Mouse (Mus musculus) heart, postnatal 14 days (tissue): ENCODE measurements around the gene Pakap. TPM values are rescaled to one million over a fixed set of nuclear protein-coding genes. Genes with fewer than 3 reads are reported as not detected.

Experiments
- DNase-seq, 2 experiments: peaks; one replicate each; pipeline ENCODE4 v3.0.0; 2021 to 2022
- intact Hi-C: fragments of 180-260 bp; cut with DNase I; formaldehyde crosslinking; loops from one replicate; pipeline ENCODE4 v1.15.1; 2025
- total RNA-seq, 2 experiments: library from RNA; stranded (reverse); gene quantifications; 2 replicates each; pipeline ENCODE4 v1.2.3; 2021

Pakap gene
- total RNA-seq, 2 experiments from 2014 or later = 40.0 to 46.5 TPM

DNA sequence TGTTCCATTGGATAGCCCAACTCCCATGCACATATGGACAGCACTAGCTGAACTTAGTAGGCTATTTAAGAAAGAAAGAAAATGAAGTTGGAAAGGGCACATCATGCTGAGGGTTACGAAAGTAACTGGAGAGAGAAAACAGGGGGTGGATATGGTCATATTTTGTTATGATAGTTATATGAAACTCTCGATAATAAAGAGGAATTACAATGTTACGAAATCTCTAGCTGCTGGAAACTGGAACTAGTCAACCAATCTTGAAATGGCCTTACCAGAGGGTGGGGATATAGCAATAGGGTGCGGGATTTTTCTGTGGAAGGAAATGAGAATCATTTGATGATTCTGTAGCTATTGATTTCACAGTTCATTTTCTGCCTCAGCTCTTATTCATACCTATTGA lies 46.7 kb downstream of the Pakap start:
- intact Hi-C loops = no loop called here

DNA sequence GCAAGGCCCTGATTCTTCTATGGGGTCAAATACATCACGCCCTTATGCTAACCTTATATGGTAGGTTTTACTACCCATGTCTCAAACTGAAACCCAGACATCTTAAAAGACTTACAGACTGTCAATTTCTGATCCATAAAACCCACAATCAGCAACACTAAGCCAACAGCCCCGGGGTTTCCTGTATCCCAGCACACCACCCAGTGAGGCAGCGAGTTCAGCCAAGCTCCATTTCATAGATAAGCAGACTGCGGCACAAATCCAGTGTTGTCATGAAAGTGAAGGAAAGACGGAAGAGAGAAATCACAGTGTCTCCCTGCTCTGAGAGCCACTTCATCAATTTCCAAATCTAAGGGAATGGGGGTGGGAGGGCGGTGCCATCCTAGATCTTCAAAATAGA lies 50.8 kb downstream of the Pakap start:
- intact Hi-C loops = no loop called here

More for the DNA sequence above, 46.7 kb downstream of the Pakap start:
- no peak for DNase-seq

DNA sequence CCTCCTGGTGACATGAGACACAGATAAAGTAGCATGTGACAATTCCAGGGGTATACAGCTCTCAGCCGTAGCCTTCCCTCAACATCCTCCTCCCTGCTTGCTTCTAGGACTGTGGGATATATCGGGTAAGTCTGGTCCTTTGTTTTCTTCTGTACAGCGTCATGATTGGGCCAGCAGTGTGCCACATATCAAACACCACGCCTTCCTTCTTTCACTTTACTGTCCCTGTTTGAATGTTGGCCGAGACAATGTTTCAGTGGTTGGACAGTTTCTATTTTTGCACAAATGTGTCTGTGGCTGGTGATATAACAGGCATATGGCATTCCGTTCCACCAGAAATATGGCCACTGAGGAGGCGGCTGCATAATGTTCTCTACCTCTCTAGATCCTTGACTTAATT lies 54.8 kb downstream of the Pakap start:
- DNase-seq = no peak
- intact Hi-C loops = no loop called here

More for the DNA sequence above, 50.8 kb downstream of the Pakap start:
- DNase-seq = no peak

DNA sequence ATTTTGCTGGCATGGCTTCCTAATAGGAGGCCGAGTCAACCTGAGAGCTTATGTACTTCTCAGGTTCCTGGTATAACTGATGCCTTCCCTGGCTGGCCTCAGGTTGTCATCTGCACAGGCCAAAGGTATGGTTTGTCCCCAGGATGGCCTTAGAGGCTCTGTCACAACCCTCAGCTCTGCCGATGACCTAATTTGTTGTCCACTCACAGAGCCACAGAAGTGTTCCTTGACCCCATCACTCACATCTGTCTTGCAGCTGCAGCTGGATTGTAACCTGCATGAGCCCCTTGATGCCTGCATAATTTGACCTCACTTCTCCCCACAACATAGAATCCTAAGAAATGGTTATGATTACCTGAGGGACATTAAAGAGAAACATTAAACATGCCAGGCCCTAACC lies 56.8 kb downstream of the Pakap start:
- no peak for DNase-seq
- intact Hi-C loops = no loop called here

DNA sequence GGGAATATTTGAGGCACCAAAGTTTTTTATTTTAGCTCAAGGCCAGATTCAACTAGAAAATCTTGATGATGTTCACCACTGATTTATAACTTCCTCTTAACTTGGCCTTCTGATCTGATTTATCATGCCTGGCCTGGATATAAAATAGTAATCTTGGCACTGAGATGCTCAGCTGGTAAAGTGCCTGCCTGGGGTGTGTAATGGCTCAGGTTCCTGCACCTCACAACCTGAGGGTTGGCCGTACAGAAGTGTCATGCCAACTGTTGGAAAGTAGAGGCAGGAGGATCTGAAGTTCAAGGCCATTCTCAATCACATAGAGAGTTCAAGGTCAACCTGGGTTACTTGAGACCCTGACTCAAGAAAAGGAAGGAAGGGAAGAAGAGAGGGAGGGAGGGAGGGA lies 57.3 kb downstream of the Pakap start:
- DNase-seq = no peak
- intact Hi-C loops = no loop called here

DNA sequence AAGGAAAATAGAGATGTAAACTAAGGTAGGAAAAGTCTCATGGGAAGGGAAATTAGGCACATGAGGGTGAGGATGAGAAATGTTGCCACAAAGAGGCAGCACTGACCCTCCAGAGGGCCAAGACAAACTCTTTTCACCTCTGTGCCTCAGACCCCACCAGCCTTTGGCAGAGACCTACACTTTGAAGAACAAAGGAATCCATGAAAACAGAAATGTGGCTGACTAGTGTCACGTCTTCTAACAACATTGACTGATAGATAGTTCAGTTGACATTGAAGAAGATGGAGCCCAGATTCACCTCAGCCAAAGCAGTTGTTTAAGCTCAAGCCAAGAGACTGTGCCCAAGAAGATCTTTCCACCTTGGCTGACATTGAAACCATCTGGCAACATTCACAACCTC lies 57.8 kb downstream of the Pakap start:
- intact Hi-C loops = no loop called here
- DNase-seq = no peak

DNA sequence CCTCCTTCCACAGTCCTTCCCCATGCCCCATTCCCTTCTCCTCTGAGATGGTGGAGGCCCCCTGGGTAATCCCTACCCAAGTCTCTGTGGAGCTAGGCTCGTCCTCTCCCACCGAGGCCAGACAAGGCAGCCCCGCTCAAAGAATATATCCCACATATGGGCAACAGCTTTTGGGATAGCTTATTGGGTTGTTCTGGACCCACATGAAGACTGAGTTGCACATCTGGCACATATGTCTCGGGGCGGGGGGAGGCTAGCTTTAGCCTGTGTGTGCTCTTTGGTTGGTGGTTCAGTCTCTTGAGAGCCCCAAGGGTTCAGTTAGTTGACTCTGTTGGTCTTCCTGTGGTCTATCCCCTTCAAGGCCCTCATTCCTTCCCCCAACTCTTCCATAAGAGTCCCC lies 58.9 kb downstream of the Pakap start:
- intact Hi-C loops = no loop called here
- DNase-seq = no peak

DNA sequence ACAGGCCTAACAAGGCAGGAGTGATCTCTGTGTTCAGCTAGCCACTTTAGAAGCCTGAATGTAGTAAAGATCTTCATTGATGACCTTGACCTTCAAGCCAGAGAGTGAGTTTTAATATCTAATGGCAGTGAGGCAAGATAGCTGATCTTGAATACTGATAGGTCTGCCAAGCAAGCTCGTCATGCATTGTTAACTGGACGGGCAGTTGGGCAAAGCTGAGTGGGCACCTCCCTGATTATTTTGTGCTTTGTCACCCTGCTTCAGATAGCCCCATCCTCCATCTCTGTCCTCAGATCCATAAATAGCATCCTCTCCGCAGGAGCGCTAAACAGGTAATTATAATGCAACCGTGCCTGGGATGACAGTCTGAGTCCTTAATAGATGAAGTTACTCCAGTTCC lies 64.4 kb downstream of the Pakap start:
- intact Hi-C loops = no loop called here
- DNase-seq = no peak

DNA sequence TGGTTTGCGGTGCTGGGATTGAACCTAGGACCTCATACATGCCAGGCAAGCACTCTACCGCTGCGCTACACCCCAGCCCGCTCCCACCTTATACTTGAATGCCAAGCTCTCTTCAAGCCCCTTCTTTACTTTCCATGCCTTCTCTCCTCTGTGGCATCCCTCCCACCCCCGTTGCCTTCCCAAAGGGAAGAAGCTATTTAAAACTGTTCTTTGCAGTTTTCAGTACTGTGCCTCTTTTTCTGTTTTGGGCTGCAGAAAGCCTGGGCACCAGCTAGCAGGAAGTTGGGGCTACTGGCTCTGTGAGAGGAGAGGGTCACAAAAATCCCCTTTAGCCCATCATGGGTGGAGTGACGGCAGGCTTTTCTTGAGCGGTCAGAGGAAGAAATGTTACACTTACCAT lies 65.1 kb downstream of the Pakap start:
- no peak for DNase-seq
- intact Hi-C loops = no loop called here

DNA sequence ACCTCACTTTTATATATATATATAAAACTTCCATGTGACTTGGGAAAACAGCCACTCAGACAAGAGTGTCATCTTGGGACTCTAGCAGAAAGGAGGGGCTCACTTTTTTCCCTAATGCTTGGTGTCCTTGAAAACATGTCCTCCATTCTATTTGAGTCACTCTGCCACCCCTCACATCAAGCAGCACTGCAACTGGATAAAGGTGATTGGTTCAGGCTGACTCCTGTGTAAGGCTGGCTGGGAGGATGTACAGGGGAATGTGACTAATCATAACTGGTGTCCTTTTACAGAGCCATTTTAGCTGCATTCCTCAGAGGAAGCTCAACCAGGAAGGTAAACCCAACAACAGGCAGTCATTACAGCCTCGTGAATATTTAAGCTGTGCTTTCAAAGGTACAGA lies 67.0 kb downstream of the Pakap start:
- no peak for DNase-seq

DNA sequence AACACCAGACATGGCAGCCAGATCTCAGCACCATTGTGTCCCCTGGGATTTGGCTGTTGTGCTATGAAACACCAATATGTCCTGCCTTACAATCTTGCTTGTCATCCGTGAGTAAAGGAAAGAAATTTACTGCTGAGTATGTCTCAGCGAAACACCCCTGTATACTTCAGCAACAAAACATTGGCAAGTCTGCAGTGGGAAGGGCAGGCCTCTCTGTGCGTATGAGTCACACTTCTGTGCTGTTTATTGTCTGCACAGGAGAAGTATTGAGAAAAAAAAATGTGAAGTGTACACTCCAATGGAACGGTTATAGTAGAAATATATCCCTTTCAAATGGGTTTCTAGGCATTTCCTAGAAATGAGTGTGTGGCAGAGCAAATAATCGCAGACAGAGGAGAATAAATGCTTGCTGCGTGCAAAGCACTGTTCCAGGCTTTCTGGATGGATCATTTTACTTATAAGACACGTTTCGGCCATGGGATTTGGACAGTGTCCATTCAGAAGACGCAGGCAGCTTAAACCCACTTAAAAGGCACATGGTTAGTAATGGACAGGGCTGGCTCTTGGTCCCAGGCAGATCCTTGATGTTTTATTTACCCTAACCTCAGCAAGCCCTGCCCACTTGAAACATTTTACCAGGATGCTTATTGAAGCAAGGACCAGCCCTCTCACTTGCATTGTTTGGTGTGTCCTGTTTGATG lies 69.0 kb downstream of the Pakap start:
- intact Hi-C loops = no loop called here
- DNase-seq = no peak

More for the DNA sequence above, 67.0 kb downstream of the Pakap start:
- intact Hi-C loops = no loop called here

DNA sequence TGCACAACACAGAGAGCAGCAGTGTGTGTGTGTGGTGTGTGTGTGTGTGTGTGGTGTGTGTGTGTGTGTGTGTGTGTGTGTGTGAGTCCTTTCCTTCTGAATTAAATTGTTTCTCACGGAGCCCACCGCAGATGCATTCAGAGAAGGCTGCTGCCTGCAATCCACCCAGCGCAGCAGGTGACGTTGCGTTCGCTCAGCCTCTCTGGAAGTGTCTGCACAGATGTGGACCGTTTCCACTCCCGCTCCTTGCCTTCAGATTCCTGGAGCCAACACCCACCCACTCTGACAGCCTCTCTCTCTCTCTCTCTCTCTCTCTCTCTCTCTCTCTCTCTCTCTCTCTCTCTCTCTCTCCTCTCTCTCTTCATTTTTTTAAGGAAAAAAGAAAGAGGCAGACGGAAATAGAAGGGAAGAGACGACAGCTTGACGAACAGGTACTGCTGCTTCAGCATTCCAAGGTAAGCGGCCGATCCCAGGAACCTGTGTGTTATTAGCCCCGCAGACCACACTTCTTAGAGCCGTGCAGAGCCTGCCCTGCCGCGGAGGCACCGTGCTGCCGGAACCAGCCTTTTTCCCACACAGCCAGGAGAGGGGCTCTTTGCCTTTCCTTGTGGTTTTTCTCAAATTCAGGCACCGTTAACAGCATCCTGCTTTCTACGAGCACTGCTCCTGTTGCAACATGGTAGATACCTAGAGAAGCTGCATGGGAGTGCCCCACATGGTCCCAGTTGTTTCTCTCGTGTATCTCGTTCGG lies 69.8 kb downstream of the Pakap start:
- intact Hi-C loops = no loop called here
- DNase-seq = no peak

DNA sequence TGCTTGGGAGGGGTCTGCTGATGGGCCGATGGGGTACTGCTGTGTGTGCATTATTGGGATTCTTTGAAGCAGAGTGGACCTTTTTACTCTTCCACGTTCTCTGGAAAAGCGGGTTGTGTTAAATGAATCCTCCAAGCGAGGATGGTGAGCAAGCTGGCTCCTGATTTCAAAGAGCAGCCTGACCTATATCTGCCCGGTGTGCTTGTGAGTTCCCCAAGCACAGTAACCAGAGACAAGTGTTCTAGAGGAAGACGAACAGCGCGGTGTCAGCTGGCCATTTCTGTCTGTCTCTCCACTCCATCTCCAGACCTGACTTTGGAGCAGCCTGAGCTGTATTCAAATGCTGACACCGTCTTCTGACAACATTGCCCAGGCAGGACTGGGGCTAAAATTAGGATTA lies 71.0 kb downstream of the Pakap start:
- no peak for DNase-seq
- intact Hi-C loops = no loop called here

DNA sequence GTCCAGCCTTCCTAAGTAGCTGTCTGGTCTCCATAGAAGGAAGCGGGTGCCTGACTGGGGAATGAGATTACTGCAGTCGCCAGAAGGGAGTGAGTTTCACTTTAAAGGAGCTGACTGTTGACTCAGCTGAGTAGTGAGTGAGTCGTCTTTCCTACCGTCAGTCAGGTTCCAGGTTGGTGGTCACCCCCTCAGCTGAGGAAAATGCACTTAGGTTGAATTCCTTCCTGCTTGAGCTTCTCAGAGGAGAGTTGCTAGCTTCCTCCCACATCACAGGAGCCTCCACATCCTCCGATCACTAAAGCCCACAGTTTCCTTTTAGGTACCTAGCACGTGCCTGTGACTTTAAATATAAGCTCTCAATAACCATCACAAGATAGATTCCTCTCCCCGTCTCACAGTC lies 72.2 kb downstream of the Pakap start:
- intact Hi-C loops = no loop called here
- DNase-seq = no peak

DNA sequence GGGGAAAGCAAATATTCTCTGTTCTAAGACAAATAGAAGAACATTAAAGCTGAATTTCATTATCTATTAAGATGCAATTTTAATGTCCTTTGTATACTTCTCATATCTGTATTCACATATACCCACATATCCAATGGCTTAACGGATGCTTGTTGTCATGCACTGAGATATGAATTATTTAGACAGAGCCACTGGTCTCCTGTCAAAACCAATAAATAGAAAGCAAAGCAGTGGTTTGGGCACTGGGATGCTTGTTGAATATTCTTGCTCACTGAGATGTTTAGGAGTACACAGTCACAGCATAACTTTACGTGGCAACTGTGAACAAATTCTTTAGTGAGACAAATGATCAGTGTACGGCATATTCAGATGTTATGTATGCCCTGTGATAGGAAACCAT lies 73.0 kb downstream of the Pakap start:
- no peak for DNase-seq
- intact Hi-C loops = no loop called here

DNA sequence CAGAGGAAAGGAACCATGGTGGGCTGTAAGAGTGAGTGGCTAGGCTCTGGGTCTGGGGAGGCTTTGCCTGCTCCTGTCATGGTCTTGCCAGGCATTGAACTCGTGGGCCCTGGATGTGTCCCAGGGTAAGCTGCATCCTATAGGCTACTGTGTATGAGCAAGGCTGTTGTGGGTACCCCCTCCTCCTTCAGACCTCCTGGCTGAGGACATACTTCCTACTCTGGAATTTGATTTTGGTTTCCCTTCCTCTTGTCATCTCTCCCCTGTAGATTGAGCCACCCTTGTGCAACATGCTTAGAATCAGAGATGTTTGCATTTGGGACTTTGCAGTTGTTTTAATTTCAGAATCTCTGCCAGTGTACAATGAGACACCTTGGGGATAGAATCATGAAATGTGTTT lies 83.0 kb downstream of the Pakap start:
- DNase-seq = no peak
- intact Hi-C loops = no loop called here

DNA sequence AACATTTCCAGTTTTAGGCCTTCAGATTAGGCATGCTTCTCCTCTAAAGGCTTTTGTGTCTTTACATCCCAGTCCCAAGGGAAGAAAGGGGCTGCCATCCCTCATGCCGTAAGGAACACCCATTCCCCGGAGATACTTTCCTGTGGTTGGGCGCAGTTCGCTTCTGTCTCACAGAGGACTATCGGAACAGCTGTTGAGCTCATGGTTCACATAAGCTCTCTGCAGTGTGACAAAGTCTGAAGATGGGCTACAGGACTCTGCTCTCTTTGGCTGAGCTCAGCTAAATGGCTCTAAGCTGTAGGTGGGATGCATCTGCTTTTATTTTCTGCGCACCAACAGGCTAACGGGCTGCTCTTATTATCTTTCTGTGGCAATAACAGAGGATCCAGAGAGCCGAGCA lies 83.6 kb downstream of the Pakap start:
- peak in 1 of 2 experiments; percentile 16 for DNase-seq
- intact Hi-C loops = no loop called here

DNA sequence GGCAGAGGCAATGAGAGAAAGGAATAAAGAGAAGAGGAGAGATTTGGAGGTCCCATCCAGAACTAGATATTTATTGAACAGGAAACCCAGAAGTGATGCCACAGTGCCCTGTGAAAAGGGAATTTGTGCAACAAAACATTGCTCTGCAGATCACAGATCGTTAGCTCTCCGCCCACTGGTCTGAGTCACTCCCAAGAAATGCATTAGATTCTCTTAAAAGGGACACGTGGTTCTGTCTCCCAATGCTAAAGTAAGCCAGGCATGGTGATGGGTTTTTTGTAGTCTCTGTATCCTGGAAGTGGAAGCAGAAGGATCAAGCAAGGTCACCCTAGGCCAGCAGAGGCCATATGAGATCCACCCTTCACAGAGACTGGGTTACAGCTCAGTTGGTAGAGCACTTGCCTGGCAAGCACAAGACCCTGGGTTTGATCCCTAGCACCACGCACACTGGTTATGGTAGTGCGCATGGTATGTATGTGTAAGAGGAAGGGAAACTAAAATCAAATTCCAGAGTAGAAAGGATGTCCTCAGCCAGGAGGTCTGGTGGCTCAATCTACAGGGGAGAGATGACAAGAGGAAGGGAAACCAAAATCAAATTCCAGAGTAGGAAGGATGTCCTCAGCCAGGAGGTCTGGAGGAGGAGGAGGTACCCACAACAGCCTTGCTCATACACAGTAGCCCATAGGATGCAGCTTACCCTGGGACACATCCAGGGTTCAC lies 84.4 kb downstream of the Pakap start:
- DNase-seq = no peak
- intact Hi-C loops = no loop called here

DNA sequence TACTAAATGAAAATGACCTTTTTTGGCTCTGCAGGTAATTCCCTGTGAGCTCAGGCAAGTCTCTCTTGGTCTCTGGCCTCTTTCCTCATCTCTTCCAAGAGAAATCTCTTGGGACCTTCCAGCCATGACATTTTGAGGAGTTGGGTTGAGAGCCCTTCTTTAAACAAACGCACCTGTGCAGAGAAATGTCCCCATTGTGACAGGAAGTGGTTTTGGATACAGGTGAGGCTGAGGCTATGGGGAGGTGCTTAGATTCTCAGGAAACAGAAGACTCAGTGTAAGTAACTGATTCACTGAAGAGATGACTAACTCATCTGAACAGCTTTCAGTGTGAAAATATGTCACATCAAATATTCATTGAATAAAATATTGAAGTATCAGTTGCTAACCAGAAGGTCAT lies 88.0 kb downstream of the Pakap start:
- intact Hi-C loops = no loop called here
- no peak for DNase-seq

DNA sequence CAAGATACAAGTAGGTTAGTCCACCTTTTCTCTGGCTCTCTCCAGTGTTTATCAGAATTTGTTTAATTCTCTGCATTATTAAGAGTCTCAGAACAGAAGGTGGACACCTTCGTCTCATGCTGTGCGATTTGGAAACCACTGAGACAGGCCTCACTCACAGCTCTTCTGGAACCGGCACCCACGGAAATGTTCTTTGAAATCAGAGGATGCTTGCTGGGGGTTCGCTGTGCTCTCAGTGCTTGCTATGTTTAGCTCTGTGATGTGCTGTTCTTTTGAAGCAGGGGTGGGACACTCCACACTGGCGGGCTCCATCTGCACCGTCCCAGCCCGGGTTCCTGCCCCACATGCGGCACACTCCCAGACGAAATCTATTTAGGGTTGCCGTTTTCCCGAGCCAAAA lies 88.4 kb downstream of the Pakap start:
- intact Hi-C loops = no loop called here
- no peak for DNase-seq

DNA sequence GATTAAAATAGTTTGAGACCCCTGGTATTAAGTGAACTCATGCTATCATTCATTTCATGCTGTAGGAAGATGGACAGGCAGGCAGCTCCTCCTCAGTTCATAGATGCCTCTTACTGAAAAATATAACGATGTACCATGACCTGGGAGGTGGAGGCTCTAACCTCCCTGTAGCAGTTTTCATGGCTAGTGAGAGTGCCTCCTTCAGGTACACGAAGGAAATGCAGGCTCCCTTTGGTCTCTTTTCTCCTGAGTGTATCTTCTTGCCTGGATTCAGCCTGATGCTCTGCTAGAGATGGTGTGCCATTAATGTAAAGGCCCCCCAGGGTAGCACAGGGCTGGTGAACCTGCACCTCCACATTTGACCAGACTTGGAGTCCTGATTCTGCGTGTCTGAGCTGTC lies 88.9 kb downstream of the Pakap start:
- DNase-seq = no peak
- intact Hi-C loops = no loop called here

DNA sequence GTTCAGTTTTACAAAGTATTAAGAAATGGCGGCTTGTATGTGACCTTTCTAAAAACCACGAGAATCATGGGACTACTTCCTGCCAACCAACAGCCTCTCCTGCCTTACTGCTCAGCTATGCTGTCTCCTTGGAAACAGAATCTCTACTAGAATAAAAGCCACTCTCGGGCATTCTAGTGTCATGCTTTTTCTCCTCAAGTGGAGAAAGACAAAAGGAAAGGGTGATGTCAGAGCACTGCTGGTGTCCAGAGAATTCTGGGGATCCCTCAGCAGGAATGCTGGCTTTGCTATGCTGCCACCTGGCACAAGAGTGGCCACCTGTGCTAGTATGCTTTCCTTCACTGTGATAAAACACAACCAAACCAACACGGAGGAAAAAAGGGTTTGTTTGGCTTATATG lies 92.5 kb downstream of the Pakap start:
- no peak for DNase-seq
- intact Hi-C loops = no loop called here
